Mouse (Mus musculus) neural tube, embryonic 12.5 days (tissue): ENCODE data around the gene Med25. TPM values are rescaled to one million over a fixed set of nuclear protein-coding genes. Genes with fewer than 3 reads are reported as not detected.

Experiments used
- ATAC-seq: fragments of 200-750 bp; cut with Nextera tagmentation; 2 replicates; pipeline ENCODE4 v1.8.0; 2017; ENCODE audit warnings: low read depth, mild to moderate bottlenecking, moderate TSS enrichment, moderate library complexity; ENCODE audit not compliant: low FRiP score
- H3K27ac ChIP-seq: fragments of 300-500 bp; sonication (generic); 2 replicates; pipeline ENCODE4 v1.5.1; 2016
- H3K27me3 ChIP-seq: fragments of 300-500 bp; sonication (generic); replicated peaks from 2 replicates; pipeline ENCODE4 v1.6.1; 2016; ENCODE audit warnings: mild to moderate bottlenecking
- H3K36me3 ChIP-seq: fragments of 300-500 bp; sonication (generic); 2 replicates; pipeline ENCODE4 v1.6.1; 2016; ENCODE audit warnings: mild to moderate bottlenecking
- H3K4me1 ChIP-seq: fragments of 300-500 bp; sonication (generic); 2 replicates; pipeline ENCODE4 v1.6.1; 2016
- H3K4me2 ChIP-seq: fragments of 300-500 bp; sonication (generic); replicated peaks from 2 replicates; pipeline ENCODE4 v1.6.1; 2016; ENCODE audit warnings: mild to moderate bottlenecking
- H3K4me3 ChIP-seq: fragments of 300-500 bp; sonication (generic); 2 replicates; pipeline ENCODE4 v1.5.1; 2016
- H3K9ac ChIP-seq: fragments of 300-500 bp; sonication (generic); 2 replicates; pipeline ENCODE4 v1.6.1; 2016; ENCODE audit warnings: mild to moderate bottlenecking
- H3K9me3 ChIP-seq: fragments of 300-500 bp; sonication (generic); 2 replicates; pipeline ENCODE4 v1.6.1; 2016; ENCODE audit warnings: mild to moderate bottlenecking
- WGBS: fragments of 180-500 bp; shearing (Covaris S2); methylation state at CpG from one replicate; pipeline ENCODE4 v1.1.7; 2016; 5-methylcytosine and 5-hydroxymethylcytosine counted together
- polyA plus RNA-seq: library from polyadenylated mRNA; unstranded; fragments of >200 nt; fragmentation: Nextera tagmentation; extraction: Ambion mirVana; gene quantifications from 2 replicates; pipeline ENCODE4 v1.2.1, GENCODE M21; 2016

Gene Med25
- polyA plus RNA-seq, 1 experiment from 2014 or later: 156 TPM

- peak; percentile 41 for ATAC-seq
- H3K4me1 ChIP-seq: peaks cover 55% of the 10 kb centered on the region
- under 1% methylated on average over 33 of the region's 33 CpGs for WGBS
- peak overlapping the region; percentile 84 for H3K4me3 ChIP-seq
- H3K9ac ChIP-seq: peak overlapping the region; percentile 83
- H3K27ac ChIP-seq: peak overlapping the region; percentile 81; the same call in 1 of the 2 replicates
- no peaks in the 10 kb centered on the region for H3K9me3 ChIP-seq
- peak overlapping the region; percentile 88 for H3K4me2 ChIP-seq
- peaks cover 27% of the 10 kb centered on the region for H3K36me3 ChIP-seq
- no peaks in the 10 kb centered on the region for H3K27me3 ChIP-seq
These were observed 42.4 kb downstream of the Med25 start for GRCm38 (mm10) chr7:44850146-44850545.

GRCm38 (mm10) chr7:44849416-44850111 lies 42.9 kb downstream of the Med25 start:
- Histone ChIP-seq H3K4me1 (peaks cover 49% of the 10 kb centered on the region), H3K4me2 (peak overlapping the region; percentile 88), H3K27me3 (no peaks in the 10 kb centered on the region), H3K36me3 (peaks cover 33% of the 10 kb centered on the region), H3K4me3 (peak overlapping the region; percentile 84), H3K9me3 (no peaks in the 10 kb centered on the region), H3K27ac (peak overlapping the region; percentile 81), H3K9ac (peak overlapping the region; percentile 83)
- peak; percentile 73 for ATAC-seq
- under 1% methylated on average over 41 of the region's 41 CpGs for WGBS

- no peaks in the 10 kb centered on the region for H3K27me3 ChIP-seq
- H3K27ac ChIP-seq: peak within 1 kb of the TSS; percentile 81
- under 1% methylated on average over 54 of the region's 54 CpGs for WGBS
- H3K36me3 ChIP-seq: peaks cover 41% of the 10 kb centered on the region
- no peaks in the 10 kb centered on the region for H3K9me3 ChIP-seq
- peak within 1 kb of the TSS; percentile 83 for H3K9ac ChIP-seq
- H3K4me2 ChIP-seq: peak within 1 kb of the TSS; percentile 88
- H3K4me1 ChIP-seq: peaks cover 42% of the 10 kb centered on the region
- peak; percentile 82 for ATAC-seq
- peak within 1 kb of the TSS; percentile 84 for H3K4me3 ChIP-seq
These were observed 43.7 kb downstream of the Med25 start, which contains the start of the genes Akt1s1 and Tbc1d17 for GRCm38 (mm10) chr7:44848561-44849415. Gene Akt1s1, plus strand, starts transcription at chr7:44848991. Gene Tbc1d17, minus strand, starts transcription at chr7:44849079.

- peak overlapping the region; percentile 88 for H3K4me2 ChIP-seq
- 82% methylated on average over 5 of the region's 5 CpGs for WGBS
- no peak overlapping the region for H3K27ac ChIP-seq
- no peaks in the 10 kb centered on the region for H3K27me3 ChIP-seq
- peak overlapping the region; percentile 84 for H3K4me3 ChIP-seq
- peaks cover 32% of the 10 kb centered on the region for H3K4me1 ChIP-seq
- ATAC-seq: no peak
- peak overlapping the region; percentile 49 for H3K9ac ChIP-seq
- H3K36me3 ChIP-seq: peaks cover 46% of the 10 kb centered on the region
- H3K9me3 ChIP-seq: no peaks in the 10 kb centered on the region
These were observed 44.7 kb downstream of the Med25 start for GRCm38 (mm10) chr7:44847772-44848171.

GRCm38 (mm10) chr7:44846804-44847203 lies 45.7 kb downstream of the Med25 start:
- no peak overlapping the region for H3K4me3 ChIP-seq
- WGBS: 93% methylated on average over 7 of the region's 7 CpGs
- ATAC-seq: no peak
- no peaks in the 10 kb centered on the region for H3K9me3 ChIP-seq
- no peak overlapping the region for H3K9ac ChIP-seq
- H3K27ac ChIP-seq: no peak overlapping the region
- H3K4me2 ChIP-seq: no peak overlapping the region
- peaks cover 52% of the 10 kb centered on the region for H3K36me3 ChIP-seq
- peaks cover 7% of the 10 kb centered on the region; the same call in 1 of the 2 replicates for H3K27me3 ChIP-seq
- H3K4me1 ChIP-seq: peaks cover 30% of the 10 kb centered on the region

GRCm38 (mm10) chr7:44845006-44845405 lies 47.5 kb downstream of the Med25 start:
- H3K27ac ChIP-seq: no peak overlapping the region
- no peak overlapping the region for H3K4me2 ChIP-seq
- peaks cover 19% of the 10 kb centered on the region for H3K4me1 ChIP-seq
- peaks cover 24% of the 10 kb centered on the region for H3K27me3 ChIP-seq
- peaks cover 66% of the 10 kb centered on the region for H3K36me3 ChIP-seq
- no peaks in the 10 kb centered on the region for H3K9me3 ChIP-seq
- ATAC-seq: no peak
- 93% methylated on average over 10 of the region's 10 CpGs for WGBS
- H3K4me3 ChIP-seq: no peak overlapping the region
- H3K9ac ChIP-seq: no peak overlapping the region

- Histone ChIP-seq H3K9me3 (no peaks in the 10 kb centered on the region), H3K4me2 (no peak overlapping the region), H3K27ac (no peak overlapping the region), H3K9ac (no peak overlapping the region), H3K27me3 (peaks cover 45% of the 10 kb centered on the region), H3K36me3 (peaks cover 66% of the 10 kb centered on the region), H3K4me3 (no peak overlapping the region), H3K4me1 (peaks cover 14% of the 10 kb centered on the region)
- ATAC-seq: no peak
- 92% methylated on average over 8 of the region's 8 CpGs for WGBS
These were observed 50.6 kb downstream of the Med25 start for GRCm38 (mm10) chr7:44841825-44842463.

GRCm38 (mm10) chr7:44840426-44840825 lies 52.1 kb downstream of the Med25 start:
- WGBS: 51% methylated on average over 14 of the region's 14 CpGs
- Histone ChIP-seq H3K27ac (no peak overlapping the region), H3K4me3 (peak overlapping the region; percentile 23; the same call in 1 of the 2 replicates), H3K27me3 (peaks cover 45% of the 10 kb centered on the region), H3K4me1 (peaks cover 14% of the 10 kb centered on the region), H3K36me3 (peaks cover 51% of the 10 kb centered on the region), H3K4me2 (peak overlapping the region; percentile 60; the same call in 1 of the 2 replicates), H3K9ac (no peak overlapping the region), H3K9me3 (no peaks in the 10 kb centered on the region)
- no peak for ATAC-seq

GRCm38 (mm10) chr7:44839491-44840191 lies 52.9 kb downstream of the Med25 start:
- Histone ChIP-seq H3K4me1 (peaks cover 14% of the 10 kb centered on the region), H3K9ac (peak overlapping the region; percentile 40; the same call in 1 of the 2 replicates), H3K4me2 (peak overlapping the region; percentile 60), H3K27me3 (peaks cover 45% of the 10 kb centered on the region), H3K4me3 (peak overlapping the region; percentile 23), H3K36me3 (peaks cover 43% of the 10 kb centered on the region), H3K27ac (no peak overlapping the region), H3K9me3 (no peaks in the 10 kb centered on the region)
- 2% methylated on average over 58 of the region's 58 CpGs for WGBS
- ATAC-seq: peak; percentile 62

GRCm38 (mm10) chr7:44839171-44839490 lies 53.4 kb downstream of the Med25 start:
- peaks cover 14% of the 10 kb centered on the region for H3K4me1 ChIP-seq
- H3K27me3 ChIP-seq: peaks cover 45% of the 10 kb centered on the region
- H3K9me3 ChIP-seq: no peaks in the 10 kb centered on the region
- peak overlapping the region; percentile 60 for H3K4me2 ChIP-seq
- H3K4me3 ChIP-seq: peak overlapping the region; percentile 23
- peak; percentile 27 for ATAC-seq
- H3K36me3 ChIP-seq: peaks cover 38% of the 10 kb centered on the region
- WGBS: 29% methylated on average over 11 of the region's 11 CpGs
- no peak overlapping the region for H3K27ac ChIP-seq
- peak overlapping the region; percentile 40; the same call in 1 of the 2 replicates for H3K9ac ChIP-seq

GRCm38 (mm10) chr7:44838073-44838472 lies 54.4 kb downstream of the Med25 start:
- Histone ChIP-seq H3K27ac (no peak overlapping the region), H3K4me1 (peaks cover 14% of the 10 kb centered on the region), H3K4me2 (no peak overlapping the region), H3K4me3 (no peak overlapping the region), H3K9ac (no peak overlapping the region), H3K36me3 (peaks cover 27% of the 10 kb centered on the region), H3K9me3 (no peaks in the 10 kb centered on the region), H3K27me3 (peaks cover 45% of the 10 kb centered on the region)
- ATAC-seq: no peak
- WGBS: 89% methylated on average over 6 of the region's 6 CpGs
